Mouse (Mus musculus) stomach, embryonic 15.5 days (tissue): Measurements from ENCODE around the gene Nr2c1. TPM values are rescaled to one million over a fixed set of nuclear protein-coding genes. Genes with fewer than 3 reads are reported as not detected.

Experiments used
- ATAC-seq: fragments of 200-750 bp; cut with Nextera tagmentation; 2 replicates; pipeline ENCODE4 v1.8.0; 2017; ENCODE audit warnings: low read depth, moderate number of reproducible peaks, moderate TSS enrichment; ENCODE audit not compliant: insufficient read depth, low FRiP score
- H3K27ac ChIP-seq: fragments of 300-500 bp; sonication (generic); 2 replicates; pipeline ENCODE4 v1.5.1; 2015; ENCODE audit warnings: mild to moderate bottlenecking, inconsistent platforms
- H3K27me3 ChIP-seq: fragments of 300-500 bp; sonication (generic); replicated peaks from 2 replicates; pipeline ENCODE4 v1.6.1; 2015; ENCODE audit warnings: inconsistent platforms
- H3K36me3 ChIP-seq: fragments of 300-500 bp; sonication (generic); 2 replicates; pipeline ENCODE4 v1.6.1; 2015; ENCODE audit warnings: inconsistent platforms
- H3K4me1 ChIP-seq: fragments of 300-500 bp; sonication (generic); 2 replicates; pipeline ENCODE4 v1.6.1; 2015; ENCODE audit warnings: inconsistent platforms
- H3K4me2 ChIP-seq: fragments of 300-500 bp; sonication (generic); 2 replicates; pipeline ENCODE4 v1.6.1; 2015; ENCODE audit warnings: mild to moderate bottlenecking, inconsistent platforms
- H3K4me3 ChIP-seq: fragments of 300-500 bp; sonication (generic); replicated peaks from 2 replicates; pipeline ENCODE4 v1.5.1; 2015; ENCODE audit warnings: inconsistent platforms
- H3K9ac ChIP-seq: fragments of 300-500 bp; sonication (generic); 2 replicates; pipeline ENCODE4 v1.6.1; 2015; ENCODE audit warnings: inconsistent platforms
- H3K9me3 ChIP-seq: fragments of 300-500 bp; sonication (generic); 2 replicates; pipeline ENCODE4 v1.6.1; 2016; ENCODE audit warnings: inconsistent platforms
- WGBS: fragments of 180-500 bp; shearing (Covaris S2); methylation state at CpG from one replicate; pipeline ENCODE4 v1.1.7; 2015; 5-methylcytosine and 5-hydroxymethylcytosine counted together
- polyA plus RNA-seq: library from polyadenylated mRNA; unstranded; fragments of >200 nt; fragmentation: Nextera tagmentation; extraction: Ambion mirVana; gene quantifications from 2 replicates; pipeline ENCODE4 v1.2.1, GENCODE M21; 2015

Gene Nr2c1
- polyA plus RNA-seq, 1 experiment from 2014 or later, result 8.7 TPM

GRCm38 (mm10) chr10:94230172-94230981, 82.6 kb downstream of the Nr2c1 start:
- Histone ChIP-seq H3K4me3 (no peak overlapping the region), H3K9me3 (no peaks in the 10 kb centered on the region), H3K9ac (no peak overlapping the region), H3K4me2 (no peak overlapping the region), H3K27me3 (no peaks in the 10 kb centered on the region), H3K36me3 (no peaks in the 10 kb centered on the region), H3K4me1 (no peaks in the 10 kb centered on the region), H3K27ac (no peak overlapping the region)
- no peak for ATAC-seq
- WGBS, result 54% methylated on average over 19 of the region's 19 CpGs

DNA sequence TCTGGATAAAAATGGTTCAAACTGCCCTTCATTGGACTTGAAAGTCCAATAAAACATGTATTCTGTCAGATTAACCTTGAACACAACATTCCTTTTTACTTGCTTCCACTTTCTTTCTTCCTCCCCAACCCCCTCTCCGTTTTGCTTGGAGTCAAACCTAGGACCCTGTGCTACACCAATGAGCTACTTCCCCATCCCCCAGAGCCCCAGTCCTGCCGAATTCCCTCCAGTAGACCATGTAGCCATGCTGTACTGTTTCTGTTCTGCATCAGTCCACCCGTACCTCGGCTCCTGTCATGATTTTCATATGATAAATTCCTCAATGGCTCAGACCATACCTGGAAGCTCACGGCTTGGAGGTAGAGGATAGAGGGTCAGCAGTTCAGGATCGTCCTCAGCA, 83.2 kb downstream of the Nr2c1 start:
- no peak overlapping the region for H3K4me3 ChIP-seq
- no peak overlapping the region for H3K27ac ChIP-seq
- H3K36me3 ChIP-seq, result no peaks in the 10 kb centered on the region
- 73% methylated on average over 6 of the region's 6 CpGs for WGBS
- H3K4me1 ChIP-seq, result no peaks in the 10 kb centered on the region
- no peak overlapping the region for H3K9ac ChIP-seq
- H3K9me3 ChIP-seq, result no peaks in the 10 kb centered on the region
- H3K4me2 ChIP-seq, result no peak overlapping the region
- ATAC-seq, result no peak
- H3K27me3 ChIP-seq, result no peaks in the 10 kb centered on the region

DNA sequence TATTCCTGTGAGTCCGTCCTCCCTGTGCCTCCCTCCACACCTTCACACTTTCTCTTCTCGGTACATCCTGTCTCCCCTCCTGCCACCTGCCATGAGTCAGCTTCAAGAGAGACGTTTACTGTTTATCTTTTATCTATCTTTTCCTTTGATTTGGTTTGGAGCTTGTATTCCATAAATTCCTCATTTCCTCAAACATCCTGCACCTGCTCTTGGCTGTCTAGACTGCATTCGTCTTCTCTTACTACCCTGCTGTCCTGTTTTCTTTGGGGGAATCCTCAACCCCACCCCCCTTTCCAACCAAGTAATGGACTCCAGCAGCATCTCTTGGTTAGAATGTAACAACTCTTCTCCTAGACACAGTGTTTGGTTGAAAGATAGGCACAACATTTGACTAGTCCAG, 87.4 kb downstream of the Nr2c1 start:
- Histone ChIP-seq H3K4me3 (no peak overlapping the region), H3K27ac (no peak overlapping the region), H3K9me3 (no peaks in the 10 kb centered on the region), H3K9ac (no peak overlapping the region), H3K4me2 (no peak overlapping the region), H3K36me3 (no peaks in the 10 kb centered on the region), H3K27me3 (no peaks in the 10 kb centered on the region), H3K4me1 (no peaks in the 10 kb centered on the region)
- WGBS, result 17% methylated on average over 4 of the region's 4 CpGs
- ATAC-seq, result no peak

GRCm38 (mm10) chr10:94241346-94241745, 93.5 kb downstream of the Nr2c1 start:
- Histone ChIP-seq H3K4me3 (no peak overlapping the region), H3K27ac (no peak overlapping the region), H3K9me3 (no peaks in the 10 kb centered on the region), H3K4me2 (no peak overlapping the region), H3K9ac (no peak overlapping the region), H3K27me3 (no peaks in the 10 kb centered on the region), H3K36me3 (no peaks in the 10 kb centered on the region), H3K4me1 (no peaks in the 10 kb centered on the region)
- 64% methylated on average over 2 of the region's 2 CpGs for WGBS
- ATAC-seq, result no peak

Other genes with a start within 250 kb of the Nr2c1 start
- gene Vezt, start 112.2 kb upstream of the Nr2c1 start, polyA plus RNA-seq, result 21.1 and 22.6 TPM in 2 replicates
- 3.1 and 3.6 TPM in 2 replicates for gene Fgd6, start 112.0 kb upstream of the Nr2c1 start, polyA plus RNA-seq
- 350 and 457 TPM in 2 replicates for gene Ndufa12, start 50.7 kb downstream of the Nr2c1 start, polyA plus RNA-seq
- not detected in 2 replicates for gene Gm4792, start 150.7 kb downstream of the Nr2c1 start, polyA plus RNA-seq
- gene Tmcc3, start 163.9 kb downstream of the Nr2c1 start, polyA plus RNA-seq, result 9.1 and 9.9 TPM in 2 replicates